Mouse (Mus musculus) olfactory bulb, adult 2 months (tissue): Measurements from ENCODE around the gene Rora. TPM values are rescaled to one million over a fixed set of nuclear protein-coding genes. Genes with fewer than 3 reads are reported as not detected.

Experiments used
- H3K27ac ChIP-seq: fragments of 200-500 bp; 2 replicates; pipeline ENCODE4 v1.5.1; 2012; ENCODE audit warnings: low read depth, low read length; ENCODE audit not compliant: insufficient read depth
- H3K4me1 ChIP-seq: fragments of 200-500 bp; 2 replicates; pipeline ENCODE4 v1.6.1; 2012; ENCODE audit warnings: low read length; ENCODE audit not compliant: control insufficient read depth, insufficient read depth
- H3K4me3 ChIP-seq: fragments of 200-500 bp; 2 replicates; pipeline ENCODE4 v1.5.1; 2012; ENCODE audit warnings: mild to moderate bottlenecking, low read depth, low read length, moderate library complexity; ENCODE audit not compliant: insufficient read depth
- CTCF ChIP-seq: fragments of 200-500 bp; IDR thresholded peaks from 2 replicates; pipeline ENCODE4 v1.5.1; 2012; ENCODE audit warnings: low read depth, mild to moderate bottlenecking, low read length, moderate library complexity; ENCODE audit not compliant: insufficient read depth
- POLR2A ChIP-seq: fragments of 200-500 bp; IDR thresholded peaks from 2 replicates; pipeline ENCODE4 v1.6.1; 2012; ENCODE audit warnings: mild to moderate bottlenecking, low read depth, low read length, moderate library complexity; ENCODE audit not compliant: insufficient read depth
- WGBS: fragments of 180-500 bp; shearing (Covaris S2); methylation state at CpG from one replicate; pipeline ENCODE4 v1.1.7; 2018; 5-methylcytosine and 5-hydroxymethylcytosine counted together
- polyA plus RNA-seq: library from polyadenylated mRNA; stranded (reverse); fragments of >200 nt; gene quantifications from 2 replicates; pipeline ENCODE4 v1.2.4, GENCODE M21; 2012; ENCODE audit warnings: low replicate concordance; ENCODE audit not compliant: missing spikeins, insufficient read depth, insufficient read length

The Rora gene
- polyA plus RNA-seq, 1 experiment = not detected

DNA sequence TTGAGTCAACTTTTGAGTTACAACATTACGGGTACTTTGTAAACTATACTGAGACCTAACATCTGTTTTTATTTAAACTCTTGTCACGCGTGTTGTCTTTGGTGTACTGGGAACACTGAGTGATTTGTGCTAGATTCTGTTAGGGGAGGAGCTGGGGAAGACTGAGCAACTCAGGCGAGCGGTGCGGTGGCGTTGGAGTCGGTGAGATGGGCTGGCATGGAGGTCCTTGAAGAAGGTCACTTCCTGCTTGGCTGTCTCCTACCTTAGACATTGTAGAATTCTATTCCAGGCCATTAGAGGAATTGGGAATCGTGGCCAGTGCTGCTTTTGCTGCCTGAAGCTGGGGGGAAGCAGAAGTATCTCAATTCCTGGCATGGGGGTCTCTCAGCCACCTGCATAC lies 162.3 kb downstream of the Rora start:
- H3K27ac ChIP-seq = no peak overlapping the region
- WGBS = 98% methylated on average over 9 of the region's 9 CpGs
- TF ChIP-seq CTCF (no peak), POLR2A (no peak)
- H3K4me1 ChIP-seq = peaks cover 8% of the 10 kb centered on the region
- H3K4me3 ChIP-seq = no peak overlapping the region

DNA sequence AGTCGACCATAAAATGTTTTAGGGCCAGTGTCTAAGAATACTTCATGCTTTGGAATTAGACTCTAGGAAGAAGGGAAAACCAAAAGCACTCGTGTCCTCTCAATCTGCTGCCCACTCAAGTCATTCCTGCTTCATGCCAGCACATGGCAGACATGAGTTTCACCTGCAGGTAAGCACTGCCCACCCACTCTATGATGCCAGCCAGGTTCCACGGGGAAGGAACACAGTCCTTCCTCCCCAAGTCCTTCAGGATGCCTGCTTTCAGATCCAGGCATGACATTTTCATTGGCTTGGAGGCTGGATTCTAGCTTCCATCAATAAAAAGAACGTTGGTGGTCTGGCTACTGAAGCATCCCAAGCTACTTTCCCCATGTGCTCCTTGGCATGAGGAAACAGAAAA lies 166.4 kb downstream of the Rora start:
- 75% methylated on average over 4 of the region's 4 CpGs for WGBS
- Histone ChIP-seq H3K4me1 (peaks cover 8% of the 10 kb centered on the region), H3K27ac (no peak overlapping the region), H3K4me3 (no peak overlapping the region)
- TF ChIP-seq CTCF (no peak), POLR2A (no peak)

DNA sequence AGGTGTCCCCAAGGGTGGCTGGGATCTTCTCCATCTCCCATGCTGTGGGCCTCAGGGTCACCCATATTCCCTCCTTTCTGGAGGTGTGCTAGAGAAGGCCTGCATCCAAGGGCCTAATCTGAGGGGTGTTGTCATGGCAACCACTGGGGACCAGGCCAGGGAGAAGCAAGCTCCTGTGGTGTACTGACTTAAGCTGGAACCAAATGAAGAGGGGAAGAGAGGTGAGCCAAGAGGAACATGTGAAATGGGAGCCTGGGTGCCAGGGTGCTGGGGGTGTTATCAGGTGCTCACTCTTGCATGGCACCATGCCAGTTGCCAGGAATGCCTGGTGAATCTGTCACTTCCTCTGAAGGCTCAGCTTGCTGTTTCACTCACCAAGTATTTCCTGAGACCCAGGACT lies 166.9 kb downstream of the Rora start:
- no peak overlapping the region for H3K4me3 ChIP-seq
- TF ChIP-seq CTCF (no peak), POLR2A (no peak)
- peaks cover 8% of the 10 kb centered on the region for H3K4me1 ChIP-seq
- no peak overlapping the region for H3K27ac ChIP-seq

DNA sequence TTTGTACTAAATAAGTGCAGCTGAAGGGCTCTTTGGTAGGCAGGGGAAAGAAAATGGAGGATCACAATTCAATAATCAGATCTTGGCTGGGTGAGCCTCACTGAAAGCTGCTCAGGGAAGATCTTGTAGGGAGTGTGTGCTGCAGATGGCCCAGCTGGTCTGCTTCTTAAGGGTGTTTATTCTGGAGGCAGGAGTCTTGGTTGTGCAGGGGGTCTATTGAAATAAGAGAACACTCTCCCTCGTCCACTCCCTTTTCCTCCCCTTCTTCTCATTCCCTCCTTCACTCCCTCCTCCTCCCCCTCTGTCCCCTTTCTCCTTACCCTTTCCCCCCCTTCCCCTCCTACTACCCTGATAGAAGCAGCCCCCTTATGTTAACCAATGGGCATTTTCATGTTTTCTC lies 167.8 kb downstream of the Rora start:
- WGBS = 79% methylated on average over 1 of the region's 1 CpGs
- Histone ChIP-seq H3K27ac (no peak overlapping the region), H3K4me3 (no peak overlapping the region), H3K4me1 (peaks cover 8% of the 10 kb centered on the region)
- no peak for TF ChIP-seq CTCF
- TF ChIP-seq POLR2A = no peak

DNA sequence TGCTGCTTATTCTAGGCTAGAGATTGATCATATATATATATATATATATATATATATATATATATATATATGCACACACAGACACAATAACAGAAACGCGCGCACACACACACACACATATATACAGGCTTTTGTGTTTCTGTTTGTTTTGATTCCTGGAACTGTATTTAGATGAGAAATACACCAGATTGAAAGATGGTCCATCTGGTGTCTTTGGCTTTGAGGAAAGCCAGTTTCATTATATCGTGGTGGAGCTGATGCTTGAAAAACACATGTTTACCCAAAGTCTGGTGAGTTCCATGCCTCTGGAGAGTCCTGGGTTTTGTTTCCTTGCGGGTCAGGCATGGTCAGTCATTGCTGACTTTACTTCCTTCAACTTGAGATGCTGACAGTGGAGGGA lies 169.7 kb downstream of the Rora start:
- Histone ChIP-seq H3K4me3 (no peak overlapping the region), H3K27ac (no peak overlapping the region), H3K4me1 (peaks cover 8% of the 10 kb centered on the region)
- TF ChIP-seq CTCF = no peak
- TF ChIP-seq POLR2A = no peak
- 92% methylated on average over 5 of the region's 5 CpGs for WGBS

DNA sequence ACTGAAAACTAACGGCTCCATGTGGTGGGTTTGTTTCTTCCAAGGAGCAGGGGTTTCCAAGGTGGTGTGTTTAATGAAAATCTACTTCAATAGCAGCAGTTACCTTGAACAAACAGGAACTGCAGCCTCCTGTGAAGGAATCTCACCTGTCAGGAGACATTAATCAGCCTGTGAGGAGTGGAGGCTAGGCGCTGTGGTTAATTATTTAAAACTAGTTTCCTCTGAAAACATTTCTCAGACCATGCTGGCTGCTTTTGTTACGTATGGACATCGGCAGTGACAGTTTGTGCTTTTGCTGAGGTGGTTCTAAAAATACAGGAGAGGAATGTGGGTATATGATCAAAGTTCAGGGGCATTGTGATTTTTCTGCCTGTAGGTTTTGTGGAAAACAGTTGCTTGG lies 171.5 kb downstream of the Rora start:
- Histone ChIP-seq H3K4me1 (peaks cover 6% of the 10 kb centered on the region), H3K27ac (no peak overlapping the region), H3K4me3 (no peak overlapping the region)
- TF ChIP-seq CTCF = no peak
- no peak for TF ChIP-seq POLR2A
- WGBS = 85% methylated on average over 4 of the region's 4 CpGs

GRCm38 (mm10) chr9:68825841-68826240 lies 172.3 kb downstream of the Rora start:
- H3K4me1 ChIP-seq = no peaks in the 10 kb centered on the region
- H3K27ac ChIP-seq = no peak overlapping the region
- TF ChIP-seq CTCF (no peak), POLR2A (no peak)
- WGBS = 95% methylated on average over 3 of the region's 3 CpGs
- no peak overlapping the region for H3K4me3 ChIP-seq

DNA sequence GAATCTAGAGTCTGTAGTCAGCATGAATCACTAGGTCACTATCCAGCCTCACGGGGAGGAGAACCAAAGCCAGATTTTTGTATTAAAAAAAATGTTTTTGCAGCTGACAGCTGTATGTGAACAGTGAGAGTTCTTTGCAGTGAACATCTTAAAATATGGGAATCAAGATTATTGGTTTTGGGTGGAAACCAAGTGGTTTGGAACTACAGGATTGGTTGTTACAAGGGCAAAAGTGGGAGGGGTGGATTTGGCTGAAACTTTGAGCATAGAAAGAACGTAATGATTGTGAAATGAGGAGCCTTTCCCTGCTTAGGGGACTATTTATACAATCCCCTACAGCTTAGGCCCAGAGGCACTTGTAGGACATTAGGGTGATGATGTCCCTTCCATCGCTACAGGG lies 173.9 kb downstream of the Rora start:
- no peak overlapping the region for H3K4me3 ChIP-seq
- no peaks in the 10 kb centered on the region for H3K4me1 ChIP-seq
- H3K27ac ChIP-seq = no peak overlapping the region
- WGBS = 77% methylated on average over 3 of the region's 3 CpGs
- TF ChIP-seq POLR2A (no peak), CTCF (no peak)

DNA sequence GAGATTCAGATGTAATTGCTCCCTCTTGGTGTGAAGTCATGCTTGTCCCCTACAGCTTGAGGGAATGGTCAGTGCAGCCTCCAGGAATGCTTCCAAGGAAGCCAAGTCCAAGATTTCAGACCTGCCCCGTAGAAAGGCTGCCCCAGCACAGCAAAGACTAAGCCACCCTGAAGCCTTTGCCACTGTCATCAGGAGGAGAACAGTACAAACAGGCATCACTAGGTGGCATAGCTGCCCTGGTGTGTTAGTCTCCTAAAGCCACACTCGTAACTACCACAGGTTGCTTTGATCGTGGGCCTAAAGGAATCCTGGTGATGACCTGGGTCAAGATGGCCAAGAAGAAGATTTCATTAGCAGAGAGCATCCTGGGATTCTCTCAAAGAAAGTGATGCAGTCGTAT lies 176.3 kb downstream of the Rora start:
- Histone ChIP-seq H3K4me3 (no peak overlapping the region), H3K4me1 (no peaks in the 10 kb centered on the region)
- 61% methylated on average over 4 of the region's 4 CpGs for WGBS

GRCm38 (mm10) chr9:68833323-68833722 lies 179.7 kb downstream of the Rora start:
- Histone ChIP-seq H3K4me1 (no peaks in the 10 kb centered on the region), H3K4me3 (no peak overlapping the region), H3K27ac (no peak overlapping the region)
- WGBS = 93% methylated on average over 6 of the region's 6 CpGs
- TF ChIP-seq CTCF = no peak
- no peak for TF ChIP-seq POLR2A

More for the DNA sequence above, 176.3 kb downstream of the Rora start:
- no peak for TF ChIP-seq POLR2A
- TF ChIP-seq CTCF = no peak
- H3K27ac ChIP-seq = no peak overlapping the region
